Mouse (Mus musculus): ENCODE results near the gene Cpox.
"Not testable (repeated sequence)": the region's sequence is repeated elsewhere in the genome, so short reads cannot be mapped to it uniquely, and the experiment has no call there.

Gene Cpox

DNA sequence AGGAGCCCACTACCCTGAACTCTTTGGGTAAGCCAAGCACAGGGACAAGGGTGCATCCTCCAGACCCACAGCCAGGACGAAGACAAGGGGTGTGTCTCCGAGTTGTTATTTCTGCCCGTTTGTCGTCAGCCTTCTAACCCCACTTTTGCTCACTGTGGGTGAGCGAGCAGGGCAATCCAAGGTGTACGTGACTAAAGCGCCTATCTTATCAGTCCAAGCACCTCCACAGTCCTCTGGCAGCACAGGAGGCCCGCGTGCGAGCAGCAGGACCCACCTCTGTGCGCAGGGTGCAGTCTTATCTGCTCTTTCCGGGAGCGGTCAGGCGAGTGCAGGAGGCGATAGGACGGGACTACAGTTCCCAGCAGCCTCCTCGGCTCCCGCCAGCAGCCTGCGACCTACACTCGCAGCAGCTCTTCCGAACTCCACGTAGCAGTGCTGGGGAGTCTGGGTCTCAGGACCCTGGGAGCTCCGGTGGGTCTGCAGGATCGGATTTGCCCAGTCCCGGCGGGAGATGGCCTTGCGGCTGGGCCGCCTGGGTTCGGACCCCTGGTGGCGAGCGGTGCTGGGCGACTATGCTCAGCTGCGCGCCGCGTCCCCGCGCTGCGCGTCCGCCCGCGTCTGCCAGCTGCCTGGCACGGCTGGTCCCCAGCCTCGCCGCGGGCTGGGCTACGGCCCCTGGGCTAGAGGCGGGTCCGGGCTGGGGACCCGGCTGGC is at the start of gene Cpox:
Gene Cpox, plus strand, starts transcription at position 376 of the 714 bp plus-strand sequence.
- DNase-seq (ENCODE audit: low spot score in 2 of 2), result peak; percentile 75 to 86

DNA sequence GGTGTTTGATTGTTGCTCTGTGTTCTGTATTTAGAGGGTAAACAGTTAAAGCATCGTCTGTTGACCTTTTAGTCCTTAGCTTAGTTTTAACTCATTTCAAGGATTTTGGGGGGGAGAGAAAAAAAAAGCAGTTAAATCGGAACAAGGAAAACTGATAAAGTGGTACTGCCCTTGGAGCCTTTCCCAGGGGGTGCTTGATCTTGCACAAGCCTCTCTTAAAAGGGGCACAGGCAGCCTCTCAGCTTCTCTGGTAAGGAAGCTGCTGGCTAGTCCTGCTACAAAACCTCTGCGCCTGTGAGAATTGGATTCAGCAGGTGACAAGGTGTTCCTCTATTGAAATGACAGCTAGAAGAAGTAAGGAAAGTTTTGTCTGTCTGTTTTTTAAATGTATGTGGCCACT is 47.7 kb upstream of the Cpox start:
- DNase-seq (ENCODE audit: low spot score in 2 of 2), result no peak

DNA sequence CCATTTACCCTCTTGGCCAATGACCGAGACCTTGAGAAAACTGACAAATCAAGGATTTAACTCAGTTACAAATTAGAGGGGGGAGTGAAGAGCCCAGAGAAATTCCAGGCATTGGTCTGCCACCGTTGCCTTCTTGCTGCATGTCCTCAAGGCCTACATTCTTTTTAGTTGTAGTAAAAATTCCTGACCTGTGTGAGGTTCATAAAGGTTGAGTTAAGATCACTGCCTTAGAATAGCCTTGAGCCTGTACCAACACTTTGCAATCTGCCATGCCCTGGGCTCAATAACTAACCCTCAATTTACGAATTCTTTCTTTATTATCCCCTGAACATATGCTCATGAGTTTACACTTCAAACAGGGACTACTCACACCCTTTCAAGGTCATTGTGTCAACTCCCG is 47.0 kb upstream of the Cpox start:
- no peak for DNase-seq (ENCODE audit: low spot score in 2 of 2)

DNA sequence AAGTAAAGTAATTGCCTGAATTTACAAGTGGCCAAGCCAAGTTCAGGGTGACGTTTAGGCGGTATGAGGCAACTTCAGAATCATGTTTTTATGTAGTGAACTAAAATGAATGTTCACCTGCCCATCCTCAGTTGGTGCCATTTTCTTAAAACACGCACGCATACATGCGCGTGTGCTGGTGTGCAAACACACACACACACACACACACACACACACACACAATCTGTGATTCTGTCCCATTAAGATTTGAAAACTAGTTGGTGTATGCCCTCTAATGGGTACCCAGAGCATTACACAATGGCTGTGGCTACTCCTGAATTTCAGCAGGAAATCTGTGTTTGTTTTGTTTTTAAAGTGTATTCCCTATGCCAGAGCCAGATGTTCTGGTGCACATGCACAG is 46.1 kb upstream of the Cpox start:
- DNase-seq (ENCODE audit: low spot score in 2 of 2), result peak in 1 of 2 experiments; percentile 5

DNA sequence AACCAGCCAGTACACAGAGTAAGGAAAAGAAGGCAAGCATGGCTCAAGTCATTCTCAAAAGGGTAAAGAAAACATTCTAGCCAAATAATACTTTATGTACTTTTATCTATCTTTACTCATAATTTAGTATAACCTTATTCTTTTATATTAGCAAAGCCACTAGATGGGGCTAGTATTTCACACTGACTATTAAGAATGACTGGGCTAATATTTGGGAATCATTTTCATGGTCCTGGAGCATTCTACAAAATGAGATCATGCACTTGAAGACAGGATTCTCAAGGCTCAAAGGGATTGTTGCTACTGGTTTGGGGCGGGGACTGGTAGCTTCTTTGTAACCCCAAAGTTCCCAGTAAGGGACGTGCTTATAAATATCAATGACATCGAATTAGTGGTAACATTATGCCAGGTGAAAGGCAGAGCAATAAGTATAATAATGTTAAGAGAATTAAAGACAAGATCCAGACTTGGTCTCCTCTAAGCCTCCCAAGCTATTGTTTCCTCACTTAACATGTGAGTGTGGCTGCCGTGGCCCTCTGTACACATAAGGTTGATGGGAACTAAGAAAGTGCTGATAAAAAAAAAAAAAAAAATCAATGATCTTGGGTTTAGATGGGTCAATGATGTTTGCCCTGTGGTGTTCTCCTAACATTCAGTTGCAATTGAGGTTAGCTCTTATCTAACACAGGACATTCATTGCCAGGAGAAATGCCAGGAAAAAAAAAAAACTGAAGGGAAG is 42.3 kb upstream of the Cpox start:
- DNase-seq (ENCODE audit: low spot score in 2 of 2), result no peak

DNA sequence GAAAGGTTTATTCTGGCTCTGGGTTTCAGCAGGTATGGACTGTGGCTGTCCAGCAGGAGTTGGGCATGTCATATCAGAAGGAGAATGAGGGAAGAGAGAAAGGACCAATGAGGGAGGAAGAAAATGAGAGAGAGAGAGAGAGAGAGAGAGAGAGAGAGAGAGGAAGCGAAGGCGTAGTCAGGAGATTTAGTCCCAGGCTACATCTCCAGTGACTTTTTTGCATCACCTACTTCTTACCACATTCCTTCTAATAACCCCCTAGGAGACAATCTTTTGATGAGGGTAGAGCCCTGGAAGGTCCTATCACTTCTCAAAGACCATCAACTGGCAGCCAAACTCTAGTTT is 41.8 kb upstream of the Cpox start:
- DNase-seq (ENCODE audit: low spot score in 2 of 2), result no peak

DNA sequence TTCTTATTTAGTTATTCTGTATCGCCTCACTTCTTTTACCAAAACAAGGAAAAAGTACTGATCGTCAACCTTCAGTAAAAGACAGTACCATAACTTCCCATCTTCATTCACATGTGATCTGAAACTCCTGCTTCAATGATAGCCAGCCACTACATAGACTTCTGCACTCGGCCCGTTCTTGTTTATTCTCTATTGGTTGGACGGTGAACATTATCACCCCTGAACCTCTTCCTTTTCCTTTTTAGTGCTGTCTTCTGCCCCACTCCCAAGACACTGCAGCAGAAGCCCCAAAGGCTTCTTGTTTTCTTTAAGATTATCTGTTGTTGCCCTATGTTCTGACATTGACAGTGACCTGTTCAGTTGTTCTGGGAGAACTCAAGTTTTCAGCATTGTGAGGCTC is 41.1 kb upstream of the Cpox start:
- no peak for DNase-seq (ENCODE audit: low spot score in 2 of 2)

DNA sequence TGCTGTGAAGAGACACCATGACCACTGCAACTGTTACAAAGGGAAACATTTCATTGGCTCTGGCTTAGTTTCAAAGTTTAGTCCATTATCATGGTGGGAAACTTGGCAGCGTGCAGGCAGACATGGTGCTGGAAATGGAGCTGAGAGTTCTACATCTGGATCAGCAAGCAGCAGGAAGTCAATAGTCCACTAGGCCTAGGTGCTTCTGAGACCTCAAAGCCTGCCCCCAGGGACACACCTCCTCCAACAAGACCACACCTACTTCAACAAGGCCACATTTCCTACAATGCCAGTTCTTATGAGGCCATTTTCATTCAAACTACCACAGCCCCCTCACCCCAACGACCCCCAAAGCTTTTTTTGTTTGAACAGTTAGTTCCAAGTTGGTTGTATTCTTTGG is 40.4 kb upstream of the Cpox start:
- DNase-seq (ENCODE audit: low spot score in 2 of 2), result no peak

DNA sequence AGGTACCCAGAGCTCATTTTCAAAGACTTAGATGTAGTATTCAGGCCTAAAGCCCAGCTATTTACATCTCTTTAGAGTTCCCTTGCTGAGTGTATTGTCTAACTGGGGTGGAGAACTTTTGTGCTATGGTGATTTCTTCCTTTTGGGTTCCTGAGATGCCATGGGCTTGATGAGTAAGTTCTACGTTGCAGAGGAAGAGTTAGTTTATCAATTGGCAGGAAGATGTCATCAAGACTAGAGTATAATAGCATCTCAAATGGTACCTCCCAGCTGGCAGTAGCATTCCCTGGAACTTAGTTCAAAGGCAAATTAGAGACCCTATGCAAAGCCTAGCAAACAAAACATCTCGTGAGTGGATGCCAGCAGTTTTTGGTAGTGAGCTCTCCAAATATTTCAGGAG is 34.2 kb upstream of the Cpox start:
- no peak for DNase-seq (ENCODE audit: low spot score in 2 of 2)

DNA sequence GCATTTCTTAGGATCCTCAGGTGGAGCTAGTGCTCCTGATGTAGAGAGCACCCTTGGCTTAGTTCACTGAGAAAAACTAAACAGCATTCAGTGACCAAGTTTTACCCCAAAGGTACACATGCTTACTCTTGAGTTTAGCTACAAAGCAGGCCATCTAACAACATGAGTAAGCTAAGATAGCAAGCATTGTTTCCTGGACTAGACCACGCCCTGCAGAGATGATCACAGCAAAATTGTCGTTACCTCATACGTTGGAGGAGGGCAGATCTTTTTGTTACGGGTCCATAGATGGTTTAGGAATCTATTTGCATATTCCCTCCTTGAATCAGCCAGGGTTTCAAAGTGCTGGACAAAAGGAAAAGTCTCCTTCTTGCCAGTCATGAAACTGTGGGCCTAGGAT is 32.6 kb upstream of the Cpox start:
- DNase-seq (ENCODE audit: low spot score in 2 of 2), result no peak

DNA sequence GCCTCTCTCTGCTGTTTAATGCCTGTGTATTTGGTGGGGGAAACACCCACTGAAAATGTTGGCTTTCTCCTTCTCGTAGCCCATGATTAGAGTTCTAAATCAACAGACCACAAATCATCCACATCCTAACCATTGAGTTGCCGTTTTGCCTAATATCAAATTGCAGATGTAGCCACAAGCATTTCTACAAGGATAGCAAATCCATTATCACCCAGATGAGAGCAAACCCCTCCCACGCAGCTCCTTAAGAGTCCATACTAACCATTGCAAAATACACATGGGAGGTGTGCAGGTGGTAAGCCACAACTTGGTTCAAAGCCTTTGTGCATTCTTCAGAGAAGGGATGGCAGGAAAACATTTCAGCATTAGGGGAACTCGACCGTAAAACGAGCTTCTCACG is 32.1 kb upstream of the Cpox start:
- DNase-seq (ENCODE audit: low spot score in 2 of 2), result no peak

DNA sequence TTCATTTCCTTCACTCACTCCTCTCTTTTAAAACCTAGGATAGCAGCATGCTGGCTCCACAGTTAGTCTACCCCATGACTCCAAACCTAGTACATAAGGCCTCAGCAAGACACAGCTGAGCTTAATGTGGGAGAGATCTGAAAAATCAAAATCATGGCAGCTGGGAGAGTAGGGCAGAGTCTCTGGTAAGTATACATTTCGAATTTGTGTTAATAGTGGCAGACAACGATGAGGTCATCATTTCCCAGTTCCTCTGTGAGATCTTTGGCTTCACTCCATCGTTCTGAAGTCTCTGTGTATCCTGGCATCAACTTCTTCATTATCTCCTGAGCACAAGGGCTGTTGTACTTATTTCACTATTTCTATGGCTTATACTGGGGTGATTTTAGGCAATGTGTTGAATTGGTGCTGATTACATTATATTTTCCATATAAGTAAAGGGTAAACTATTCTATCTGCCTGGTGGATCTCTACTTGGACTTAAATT is 31.4 kb upstream of the Cpox start, which contains the start of gene E330017A01Rik:
Gene E330017A01Rik, minus strand, starts transcription at position 51 of the 487 bp plus-strand sequence.
- DNase-seq (ENCODE audit: low spot score in 2 of 2), result no peak

DNA sequence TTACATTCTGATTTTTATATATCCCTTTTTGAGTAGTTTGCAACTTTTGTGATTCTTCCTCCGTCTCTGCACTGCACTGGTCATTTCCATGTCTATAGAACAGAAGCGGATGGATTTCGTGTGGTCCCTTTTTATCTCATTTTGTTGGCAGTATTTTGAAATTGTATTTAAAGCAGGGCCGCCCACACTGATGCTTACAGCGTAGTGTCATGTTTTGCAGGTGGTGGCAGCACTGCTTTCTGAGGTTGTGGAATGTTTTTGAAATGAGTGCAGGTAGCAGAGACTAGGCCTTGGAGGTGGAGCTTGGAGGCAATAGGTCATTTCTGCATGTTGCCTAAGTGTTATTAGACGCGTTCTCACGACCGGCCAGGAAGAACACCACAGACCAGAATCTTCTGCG is 20.1 kb upstream of the Cpox start:
- DNase-seq (ENCODE audit: low spot score in 2 of 2), result no peak

DNA sequence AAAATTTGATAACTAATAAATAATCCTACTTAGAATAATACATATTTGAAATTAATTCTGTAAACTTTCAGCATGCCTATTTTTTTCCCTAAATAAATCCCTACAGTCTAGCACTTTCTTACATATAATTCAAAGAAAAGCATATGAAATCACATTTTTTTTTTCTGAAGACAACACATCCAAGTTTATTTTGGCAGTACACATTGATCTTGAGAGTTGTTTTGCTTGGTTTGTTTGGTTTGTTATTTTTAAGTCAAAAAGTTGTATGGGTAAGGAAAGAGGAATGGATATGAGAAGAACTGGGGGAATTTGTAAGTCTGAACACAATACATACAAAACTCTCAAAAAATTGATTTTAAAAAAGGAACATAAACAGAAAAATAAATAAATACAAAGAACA is 14.3 kb upstream of the Cpox start:
- DNase-seq (ENCODE audit: low spot score in 2 of 2), result no peak

DNA sequence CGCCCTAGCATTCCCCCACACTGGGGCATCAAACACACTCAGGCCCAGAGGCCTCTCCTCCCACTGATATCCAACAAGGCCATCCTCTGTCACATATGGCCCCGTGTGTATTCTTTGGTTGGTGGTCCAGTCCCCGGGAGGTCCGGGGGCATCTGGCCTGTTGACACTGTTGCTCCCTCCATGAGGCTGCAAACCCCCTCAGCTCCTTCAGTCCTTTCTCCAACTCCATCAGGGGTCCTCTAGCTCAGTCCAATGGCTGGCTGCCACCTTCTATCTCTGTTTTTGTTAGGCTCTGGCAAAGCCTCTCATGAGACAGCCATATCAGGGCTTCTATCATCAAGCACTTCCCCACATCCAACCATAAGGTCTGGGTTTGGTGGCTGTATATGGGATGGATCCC is 13.6 kb upstream of the Cpox start:
- DNase-seq (ENCODE audit: low spot score in 2 of 2), result no peak

DNA sequence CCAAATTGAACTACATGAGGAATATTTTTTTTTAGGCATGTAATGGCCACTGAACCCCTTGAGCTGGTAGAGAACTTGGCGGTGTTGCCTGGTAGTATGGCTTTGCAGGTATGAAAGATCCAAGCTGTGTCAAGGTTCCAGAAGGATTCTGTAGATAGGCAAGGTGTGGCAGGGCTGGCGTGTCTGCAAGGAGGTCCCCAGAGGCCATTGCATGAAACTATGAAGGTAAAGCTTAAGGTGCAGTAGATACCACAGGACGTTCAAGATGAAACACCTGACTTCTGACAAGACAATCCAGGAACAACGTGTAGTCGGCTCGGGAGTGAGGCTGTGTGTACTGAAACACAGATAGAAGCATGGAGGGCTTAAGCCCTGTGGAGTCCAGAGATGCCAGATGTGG is 11.4 kb upstream of the Cpox start:
- DNase-seq (ENCODE audit: low spot score in 2 of 2), result no peak

DNA sequence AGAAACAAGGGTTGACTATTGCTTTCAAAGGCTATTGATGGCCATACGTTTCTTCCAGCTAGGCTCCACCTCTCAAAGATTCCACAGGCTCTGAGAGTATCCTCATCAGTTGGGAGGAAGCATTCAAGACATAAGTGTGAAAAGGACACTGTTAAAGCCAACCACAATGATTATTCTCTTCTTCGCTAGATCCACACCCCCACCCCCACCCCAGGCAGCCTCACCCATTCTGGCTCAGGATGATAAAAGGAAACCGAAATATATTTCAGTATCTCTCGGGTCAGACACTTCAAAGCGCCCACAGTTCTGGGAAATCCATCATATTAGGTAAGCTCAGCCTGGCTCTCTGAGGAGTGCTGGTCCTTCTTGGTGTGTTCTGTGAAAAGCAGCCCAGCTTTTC is 8.3 kb upstream of the Cpox start:
- DNase-seq (ENCODE audit: low spot score in 2 of 2), result no peak

DNA sequence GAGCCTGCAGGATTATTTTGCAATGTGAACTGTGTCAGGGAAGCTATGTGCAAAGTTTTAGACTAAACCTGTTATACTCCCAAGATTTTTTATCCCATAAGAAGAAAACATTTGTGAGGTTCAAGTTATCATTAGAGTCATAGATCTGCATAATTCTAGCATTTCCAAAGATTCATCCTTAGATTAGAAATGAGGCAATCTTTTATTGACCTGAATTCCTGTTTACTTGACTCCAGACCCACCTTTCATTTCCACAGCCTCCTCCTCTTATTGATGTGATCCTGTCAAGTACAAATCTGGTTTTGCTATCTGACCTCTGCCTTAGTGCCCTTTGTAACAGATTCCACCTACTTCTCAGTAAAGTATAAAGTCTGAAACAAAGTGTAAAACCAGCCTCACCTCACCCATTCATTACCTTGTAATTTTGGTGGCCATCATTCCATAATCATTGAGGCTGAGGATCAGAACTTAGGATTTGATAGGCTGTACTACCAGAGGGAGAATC is 7.8 kb upstream of the Cpox start:
- DNase-seq (ENCODE audit: low spot score in 2 of 2), result no peak

DNA sequence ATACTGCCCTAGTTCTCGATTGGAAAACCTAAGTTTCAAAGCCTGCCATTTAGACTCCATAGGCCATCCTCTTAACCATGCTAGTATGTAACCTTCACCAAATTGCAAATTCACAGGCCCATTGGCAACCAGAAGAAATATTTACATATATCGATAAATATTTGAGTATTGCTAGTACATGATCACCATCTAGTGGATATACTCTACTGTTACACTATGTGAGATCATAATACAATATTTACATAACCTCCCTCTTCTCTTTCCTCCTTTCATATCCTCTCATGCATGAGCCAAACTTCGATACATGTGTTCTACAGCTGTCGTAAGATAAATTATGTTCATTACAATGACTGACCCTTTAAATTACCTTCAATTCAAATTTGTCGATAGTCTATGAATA is 7.1 kb upstream of the Cpox start:
- DNase-seq (ENCODE audit: low spot score in 2 of 2), result no peak

DNA sequence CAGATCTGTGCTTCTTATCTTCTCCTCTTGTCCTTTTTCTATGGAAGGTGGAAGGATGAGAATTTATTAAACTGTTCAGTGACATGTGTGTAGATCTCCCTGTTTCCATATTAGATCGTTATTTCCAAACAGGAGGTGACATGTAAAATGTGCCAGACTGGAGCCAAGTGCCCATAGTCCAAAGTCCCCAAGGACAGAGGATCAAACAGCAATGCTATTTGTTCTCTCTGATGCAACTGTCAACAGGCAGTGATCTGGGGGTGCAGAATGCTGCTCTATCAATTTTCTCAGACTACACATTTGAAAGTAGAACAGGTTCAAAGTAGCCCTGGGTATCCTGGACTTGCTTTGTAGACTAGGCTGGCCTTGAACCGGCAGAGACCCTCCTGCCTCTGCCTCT is 6.3 kb upstream of the Cpox start:
- no peak for DNase-seq (ENCODE audit: low spot score in 2 of 2)

DNA sequence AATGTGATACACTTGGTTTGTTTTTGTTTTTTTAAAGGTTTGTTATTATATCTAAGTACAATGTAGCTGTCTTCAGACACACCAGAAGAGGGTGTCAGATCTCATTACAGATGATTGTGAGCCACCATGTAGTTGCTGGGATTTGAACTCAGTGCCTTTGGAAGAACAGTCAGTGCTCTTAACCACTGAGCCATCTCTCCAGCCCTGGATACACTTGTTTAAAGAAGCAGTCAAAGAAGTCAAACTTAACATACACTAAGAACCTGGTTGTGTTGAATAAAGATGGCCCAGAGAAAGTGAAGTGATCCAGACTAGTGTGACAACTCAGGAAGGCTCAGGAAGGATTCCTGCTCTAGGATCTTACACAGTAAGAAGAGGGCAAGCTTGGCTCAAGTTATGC is 5.0 kb upstream of the Cpox start:
- DNase-seq (ENCODE audit: low spot score in 2 of 2), result not testable (repeated sequence)

DNA sequence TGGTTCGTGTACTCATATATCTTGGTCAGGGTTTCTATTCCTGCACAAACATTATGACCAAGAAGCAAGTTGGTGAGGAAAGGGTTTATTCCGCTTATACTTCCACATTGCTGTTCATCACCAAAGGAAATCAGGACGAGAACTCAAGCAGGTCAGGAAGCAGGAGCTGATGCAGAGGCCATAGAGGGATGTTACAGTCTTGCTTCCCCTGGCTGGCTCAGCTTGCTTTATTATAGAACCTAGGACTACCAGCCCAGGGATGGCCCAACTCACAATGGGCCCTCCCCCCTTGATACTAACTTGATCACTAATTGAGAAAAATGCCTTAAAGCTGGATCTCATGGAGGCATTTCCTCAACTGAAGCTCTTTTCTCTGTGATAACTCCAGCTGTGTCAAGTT is 3.4 kb upstream of the Cpox start:
- DNase-seq (ENCODE audit: low spot score in 2 of 2), result not testable (repeated sequence)

DNA sequence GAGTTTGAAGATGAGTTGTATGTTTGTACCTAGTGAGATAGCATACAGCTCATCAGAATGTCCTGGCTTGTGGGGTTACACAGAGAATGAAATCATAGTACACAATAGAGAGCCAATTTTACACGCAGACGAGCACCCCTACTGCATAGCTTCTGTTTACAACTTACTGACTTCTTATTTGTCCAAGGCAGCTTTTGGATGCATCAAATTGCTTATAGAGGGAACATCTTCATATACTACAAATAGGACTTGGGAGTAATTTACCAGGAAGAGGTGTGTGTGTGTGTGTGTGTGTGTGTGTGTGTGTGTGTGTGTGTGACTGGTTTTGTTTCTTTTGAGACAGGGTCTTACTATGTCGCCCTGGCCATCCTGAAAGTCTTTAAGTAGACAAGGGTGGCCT is 1.5 kb upstream of the Cpox start:
- no peak for DNase-seq (ENCODE audit: low spot score in 2 of 2)

Measured in urinary bladder, adult 18-20 months (tissue).